In genomic region chr4:98223429-98223828, GRCm38 (mm10) we compare ENCODE assay signal across 18 mouse cellular contexts.
DNase-seq lines count a peak whose midpoint lies in the region; ATAC-seq and TF ChIP-seq lines count a peak whose summit lies in the region.
"Had no signal": no experiment of that assay in that cellular context is flagged by ENCODE, and none has a peak within 500 bp of the region (broad histone marks: within the 10 kb centered on the region; RNA-seq: fewer than 3 reads in every experiment).

No protein-coding gene starts in this region.

- H3K4me3 ChIP-seq in ES-Bruce4 (ENCODE audit: low read depth, low read length), result no peak overlapping the region
- H3K4me3 ChIP-seq in embryonic facial prominence, embryonic 10.5 days, result no peak overlapping the region
- no peak overlapping the region for H3K4me3 ChIP-seq in limb, embryonic 11.5 days (ENCODE audit: low read depth, low read length)

- H3K4me2 ChIP-seq in limb, embryonic 11.5 days (ENCODE audit: low read depth, severe bottlenecking), result no peak overlapping the region
- H3K4me2 ChIP-seq: heart, embryonic 11.5 days had no signal

- no peaks in the 10 kb centered on the region for H3K27me3 ChIP-seq in ES-Bruce4 (ENCODE audit: control insufficient read depth, insufficient read depth, low read length, poor library complexity, severe bottlenecking)
- H3K27me3 ChIP-seq in embryonic facial prominence, embryonic 10.5 days (replicated peaks; ENCODE audit: low read depth, poor library complexity, severe bottlenecking), result no peaks in the 10 kb centered on the region
- no peaks in the 10 kb centered on the region for H3K27me3 ChIP-seq in limb, embryonic 11.5 days (ENCODE audit: control insufficient read depth, insufficient read depth, low read length)

- no peak for TF ChIP-seq POLR2A in ES-Bruce4 (IDR thresholded peaks at IDR 0.05; ENCODE audit: insufficient read depth, low read length)

- H3K27ac ChIP-seq in ES-Bruce4 (ENCODE audit: insufficient read depth, low read length), result no peak overlapping the region
- peak overlapping the region; percentile 74 for H3K27ac ChIP-seq in embryonic facial prominence, embryonic 10.5 days (replicated peaks)
- peak overlapping the region; percentile 85 for H3K27ac ChIP-seq in limb, embryonic 11.5 days (replicated peaks; ENCODE audit: low read depth, low read length)
- H3K27ac ChIP-seq: macrophage had no signal

- TF ChIP-seq CTCF in ES-Bruce4 (IDR thresholded peaks at IDR 0.05; ENCODE audit: low read depth, low read length), result no peak

- 0 out of 2 replicates have a peak, but pooled peaks have one; percentile 27 for TF ChIP-seq EP300 in ES-Bruce4 (IDR thresholded peaks at IDR 0.05; ENCODE audit: insufficient read depth, low read depth, low read length)

- H3K9ac ChIP-seq in ES-Bruce4 (ENCODE audit: low read depth, poor library complexity, severe bottlenecking), result no peak overlapping the region
- no peak overlapping the region for H3K9ac ChIP-seq in limb, embryonic 11.5 days (ENCODE audit: low read length)

- no peaks in the 10 kb centered on the region for H3K36me3 ChIP-seq in ES-Bruce4 (ENCODE audit: control insufficient read depth, insufficient read depth, low read length, poor library complexity, severe bottlenecking)
- no peaks in the 10 kb centered on the region for H3K36me3 ChIP-seq in embryonic facial prominence, embryonic 10.5 days (replicated peaks)
- no peaks in the 10 kb centered on the region for H3K36me3 ChIP-seq in limb, embryonic 11.5 days (ENCODE audit: control insufficient read depth, insufficient read depth, low read length)

- 28% methylated on average over 8 of the region's 8 CpGs for WGBS in embryonic facial prominence, embryonic 10.5 days
- 8% methylated on average over 8 of the region's 8 CpGs for WGBS in limb, embryonic 11.5 days

- no peaks in the 10 kb centered on the region for H3K4me1 ChIP-seq in ES-Bruce4 (ENCODE audit: control insufficient read depth, insufficient read depth, low read length)
- peaks cover 12% of the 10 kb centered on the region for H3K4me1 ChIP-seq in embryonic facial prominence, embryonic 10.5 days
- H3K4me1 ChIP-seq in limb, embryonic 11.5 days (ENCODE audit: control insufficient read depth, insufficient read depth, low read length), result peaks cover 7% of the 10 kb centered on the region; the same call in 1 of the 2 replicates

- peak; percentile 23 for DNase-seq in ES-CJ7 (ENCODE audit: low read depth, low spot score)
- peak; percentile 75 for DNase-seq in embryonic facial prominence, embryonic 10.5 days (ENCODE audit: low spot score)
- peak; percentile 86 for DNase-seq in limb, embryonic 11.5 days (ENCODE audit: low spot score)
- DNase-seq in right cerebral cortex, postnatal 36 days (ENCODE audit: low spot score in 2 of 2), result no peak
- DNase-seq in adrenal gland, postnatal 14 days, result no peak
- no peak for DNase-seq in left cerebral cortex, adult 8-10 months (ENCODE audit: low spot score in 2 of 2)
- DNase-seq: cerebellum, postnatal 25 days; gastrocnemius, postnatal 25 days; heart, postnatal 4 days; kidney, adult 11 months; kidney, postnatal 25 days; layer of hippocampus, adult 9-11 months; midbrain, embryonic 14.5 days had no signal

- no peaks in the 10 kb centered on the region for H3K9me3 ChIP-seq in ES-Bruce4 (replicated peaks; ENCODE audit: control insufficient read depth, insufficient read depth, low read length, poor library complexity, severe bottlenecking)
- no peaks in the 10 kb centered on the region for H3K9me3 ChIP-seq in embryonic facial prominence, embryonic 10.5 days
- no peaks in the 10 kb centered on the region for H3K9me3 ChIP-seq in limb, embryonic 11.5 days (ENCODE audit: control insufficient read depth, low read length)

- ATAC-seq in limb, embryonic 11.5 days (ENCODE audit: insufficient number of reproducible peaks, low FRiP score, low TSS enrichment, low read depth), result peak; percentile 88
- ATAC-seq: activated CD4-positive, CD25-positive, alpha-beta regulatory T cell, adult 4 months; CD4-positive, CD25-positive, alpha-beta regulatory T cell, adult 4 months had no signal

Comparison
In these comparisons a context has a peak if more than half of its experiments do, and no peak if none do; other contexts are left out.
1. DNase-seq: peak in ES-CJ7 (single experiment), embryonic facial prominence, embryonic 10.5 days (single experiment) and limb, embryonic 11.5 days (single experiment); none in right cerebral cortex, postnatal 36 days (0 of 2), adrenal gland, postnatal 14 days (single experiment) and left cerebral cortex, adult 8-10 months (0 of 2).